Mouse (Mus musculus) intestine, embryonic 14.5 days (tissue): ENCODE data around the gene Sec22a. TPM values are rescaled to one million over a fixed set of nuclear protein-coding genes. Genes with fewer than 3 reads are reported as not detected.

Experiments used
- polyA plus RNA-seq: library from polyadenylated mRNA; unstranded; fragments of >200 nt; fragmentation: Nextera tagmentation; extraction: Ambion mirVana; gene quantifications from 2 replicates; pipeline ENCODE4 v1.2.1, GENCODE M21; 2014

The Sec22a gene
- polyA plus RNA-seq, 1 experiment from 2014 or later: 58.3 TPM

Other genes starting within 250 kb of the Sec22a start
- 3.6 and 3.9 TPM in 2 replicates for gene Adcy5, start 209.0 kb downstream of the Sec22a start, polyA plus RNA-seq
- 18.2 and 19.7 TPM in 2 replicates for gene Pdia5, start 127.0 kb upstream of the Sec22a start, polyA plus RNA-seq
- 5.1 and 7.0 TPM in 2 replicates for gene Sema5b, start 177.2 kb upstream of the Sec22a start, polyA plus RNA-seq